Mouse (Mus musculus): ENCODE measurements around the gene Dffa.
"Not testable (repeated sequence)": the region's sequence is repeated elsewhere in the genome, so short reads cannot be mapped to it uniquely, and the experiment has no call there.

GRCm38 (mm10) chr4:149169926-149170325 is 66.0 kb downstream of the Dffa start:
- TF ChIP-seq CTCF, EP300 (IDR thresholded peaks at IDR 0.05; ENCODE audit: low read depth): not testable (repeated sequence)

Measured in heart, postnatal 0 days (tissue).